Mouse (Mus musculus): ENCODE results near the gene Snai3.

GRCm38 (mm10) chr8:122459990-122460389 lies 543 bp downstream of the Snai3 start:
- TF ChIP-seq CTCF (IDR thresholded peaks at IDR 0.05; ENCODE audit: low read depth, low read length) (no peak), EP300 (IDR thresholded peaks at IDR 0.05; ENCODE audit: insufficient read depth, low read depth, low read length) (no peak), POLR2A (IDR thresholded peaks at IDR 0.05; ENCODE audit: insufficient read depth, low read length) (no peak)
